Mouse (Mus musculus) C2C12 (cell line): ENCODE data around the gene Rpp30.

Experiments used
- CTCF ChIP-seq: IDR thresholded peaks from one replicate; pipeline ENCODE4 v1.5.1; 2011; ENCODE audit not compliant: control insufficient read depth, insufficient read depth, insufficient read length
- USF1 ChIP-seq: IDR thresholded peaks from one replicate; pipeline ENCODE4 v1.6.1; 2011; ENCODE audit warnings: low read depth, mild to moderate bottlenecking, control low read depth, moderate library complexity

GRCm38 (mm10) chr19:36133731-36134130 lies 50.2 kb downstream of the Rpp30 start:
- no peak for TF ChIP-seq CTCF
- TF ChIP-seq USF1, result no peak
